ENCODE assay signal across 1 mouse cellular context in the genomic region with DNA sequence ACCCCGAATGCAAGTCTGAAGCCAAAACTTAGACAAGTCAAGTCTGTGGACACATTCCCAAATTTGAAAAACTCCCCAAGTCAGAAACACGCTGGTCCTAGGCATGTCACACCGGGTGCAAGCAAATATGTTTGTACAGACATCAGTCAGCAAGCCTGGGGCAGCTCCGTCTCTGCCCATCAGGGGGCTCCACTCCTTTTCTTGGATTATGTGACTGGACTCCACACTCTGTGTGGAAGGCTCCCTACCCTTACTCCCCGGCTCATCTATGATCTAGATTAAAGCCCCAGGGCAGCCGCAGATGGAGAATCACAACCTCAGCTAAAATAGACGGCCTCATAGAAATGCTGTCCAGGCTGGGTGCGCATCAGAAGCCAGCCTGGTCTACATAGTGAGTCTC.
TF ChIP-seq lines count a peak whose summit lies in the region.

No protein-coding gene starts in this region.

TF ChIP-seq in MEL, 35 proteins besides CTCF, POLR2A, EP300 and RAD21:
- TF ChIP-seq CHD1 (IDR thresholded peaks at IDR 0.05; ENCODE audit: low read depth, low read length): no peak
- TF ChIP-seq HCFC1 (IDR thresholded peaks at IDR 0.05; ENCODE audit: low read depth, low read length): no peak
- TF ChIP-seq MAFK (IDR thresholded peaks at IDR 0.05; ENCODE audit: borderline replicate concordance, low read depth, low read length): no peak
- TF ChIP-seq KAT2A (conservative IDR thresholded peaks at IDR 0.05; ENCODE audit: low read depth, low read length): no peak
- no peak for TF ChIP-seq POLR2AphosphoS2 (IDR thresholded peaks at IDR 0.05; ENCODE audit: low read length)
- TF ChIP-seq SMC3 (IDR thresholded peaks at IDR 0.05; ENCODE audit: low read depth, low read length): peak; percentile 50
- no peak for TF ChIP-seq MAZ (IDR thresholded peaks at IDR 0.05; ENCODE audit: low read depth, low read length)
- no peak for TF ChIP-seq USF2 (IDR thresholded peaks at IDR 0.05; ENCODE audit: borderline replicate concordance in 1 of 2, insufficient read depth in 1 of 2, low read depth in 1 of 2, low read length in 2 of 2)
TF ChIP-seq in MEL: peak in this region for 1.
